Mouse (Mus musculus) kidney, adult 8-10 months (tissue): ENCODE results near the gene Mthfsd.
A peak's percentile ranks its signal among the peaks of the same experiment; 100 is the strongest.

Experiments used
- DNase-seq, 2 experiments: peaks; one replicate each; pipeline ENCODE4 v3.0.0; 2022

Gene Mthfsd

GRCm38 (mm10) chr8:121120456-121121419 is 12.5 kb upstream of the Mthfsd start:
- DNase-seq: no peak

GRCm38 (mm10) chr8:121119635-121120455 is 11.7 kb upstream of the Mthfsd start:
- DNase-seq: no peak

- no peak for DNase-seq
These were observed 10.6 kb upstream of the Mthfsd start for GRCm38 (mm10) chr8:121118634-121119420.

- no peak for DNase-seq
These were observed 9.7 kb upstream of the Mthfsd start for GRCm38 (mm10) chr8:121117906-121118305.

GRCm38 (mm10) chr8:121117186-121117651 is 9.0 kb upstream of the Mthfsd start:
- DNase-seq: no peak

GRCm38 (mm10) chr8:121116591-121117185 is 8.5 kb upstream of the Mthfsd start:
- no peak for DNase-seq

GRCm38 (mm10) chr8:121115948-121116347 is 7.8 kb upstream of the Mthfsd start, which contains the start of gene Foxc2:
Foxc2 (plus strand) TSS chr8:121116171.
- DNase-seq: peak; percentile 89 to 90

- DNase-seq: no peak
These were observed 6.9 kb upstream of the Mthfsd start for GRCm38 (mm10) chr8:121115136-121115535.

GRCm38 (mm10) chr8:121113261-121113660 is 5.1 kb upstream of the Mthfsd start:
- peak; percentile 92 to 97 for DNase-seq

GRCm38 (mm10) chr8:121111145-121111907 is 3.1 kb upstream of the Mthfsd start:
- no peak for DNase-seq

- DNase-seq: no peak
These were observed 465 bp upstream of the Mthfsd start for GRCm38 (mm10) chr8:121108657-121109056.

- DNase-seq: peak; percentile 45 to 71
These were observed 4.0 kb downstream of the Mthfsd start for GRCm38 (mm10) chr8:121104049-121104818.

GRCm38 (mm10) chr8:121093496-121093895 is 14.7 kb downstream of the Mthfsd start:
- no peak for DNase-seq

- DNase-seq: peak; percentile 50 to 84
These were observed 15.6 kb downstream of the Mthfsd start for GRCm38 (mm10) chr8:121092627-121093026.

GRCm38 (mm10) chr8:121092141-121092540 is 16.1 kb downstream of the Mthfsd start:
- no peak for DNase-seq

- no peak for DNase-seq
These were observed 17.5 kb downstream of the Mthfsd start for GRCm38 (mm10) chr8:121090716-121091115.

- DNase-seq: no peak
These were observed 18.4 kb downstream of the Mthfsd start for GRCm38 (mm10) chr8:121089631-121090380.

GRCm38 (mm10) chr8:121088871-121089630 is 19.1 kb downstream of the Mthfsd start:
- no peak for DNase-seq

- DNase-seq: no peak
These were observed 19.9 kb downstream of the Mthfsd start for GRCm38 (mm10) chr8:121088281-121088680.
